In genomic region chr8:84413886-84414851, GRCm38 (mm10) we compare ENCODE assay signal across 7 mouse cellular contexts. TPM values are rescaled to one million over a fixed set of nuclear protein-coding genes. Genes with fewer than 3 reads are reported as not detected.
DNase-seq lines count a peak whose midpoint lies in the region; ATAC-seq lines count a peak whose summit lies in the region.

No protein-coding gene starts in this region.

- H3K4me2 ChIP-seq in hindbrain, embryonic 15.5 days = peak overlapping the region; percentile 86
- H3K4me2 ChIP-seq in stomach, embryonic 14.5 days (replicated peaks; ENCODE audit: low read depth, low read length) = peak overlapping the region; percentile 99

- H3K27ac ChIP-seq in hindbrain, embryonic 15.5 days (replicated peaks) = peak overlapping the region; percentile 93
- peak overlapping the region; percentile 6; the same call in 1 of the 2 replicates for H3K27ac ChIP-seq in stomach, embryonic 14.5 days (ENCODE audit: low read length)

- peaks cover 3% of the 10 kb centered on the region; the same call in 1 of the 2 replicates for H3K36me3 ChIP-seq in hindbrain, embryonic 15.5 days
- no peaks in the 10 kb centered on the region for H3K36me3 ChIP-seq in stomach, embryonic 14.5 days (ENCODE audit: control insufficient read depth, insufficient read depth, low read length)

- H3K4me3 ChIP-seq in hindbrain, embryonic 15.5 days = peak overlapping the region; percentile 89
- peak overlapping the region; percentile 43 for H3K4me3 ChIP-seq in stomach, embryonic 14.5 days (ENCODE audit: low read depth, low read length)

- ATAC-seq in hindbrain, embryonic 15.5 days (ENCODE audit: low FRiP score, low read depth) = peak; percentile 78
- ATAC-seq in stomach, embryonic 14.5 days (ENCODE audit: insufficient number of reproducible peaks, insufficient read depth, low FRiP score, low read depth) = peak; percentile 59

- no peaks in the 10 kb centered on the region for H3K27me3 ChIP-seq in hindbrain, embryonic 15.5 days
- peaks cover 25% of the 10 kb centered on the region for H3K27me3 ChIP-seq in stomach, embryonic 14.5 days (ENCODE audit: control insufficient read depth, insufficient read depth, low read length)

- peak; percentile 51 for DNase-seq in adrenal gland, postnatal 14 days
- peak; percentile 77 to 84 for DNase-seq in cerebellum, postnatal 14 days
- DNase-seq in frontal cortex, postnatal 36 days (ENCODE audit: low spot score in 2 of 2) = peak; percentile 66 to 74
- peak; percentile 69 to 80 for DNase-seq in left cerebral cortex, postnatal 25 days (ENCODE audit: low spot score in 2 of 2)
- DNase-seq in mesoderm, embryonic 11.5 days (ENCODE audit: low read depth, low spot score) = peak; percentile 76

- H3K9me3 ChIP-seq in hindbrain, embryonic 15.5 days = no peaks in the 10 kb centered on the region
- no peaks in the 10 kb centered on the region for H3K9me3 ChIP-seq in stomach, embryonic 14.5 days (ENCODE audit: control insufficient read depth, low read depth, low read length)

- peak overlapping the region; percentile 96 for H3K9ac ChIP-seq in hindbrain, embryonic 15.5 days
- H3K9ac ChIP-seq in stomach, embryonic 14.5 days (replicated peaks; ENCODE audit: low read depth, low read length) = 0 out of 2 replicates have a peak overlapping the region, but pooled peaks have one; percentile 25

- peaks cover 35% of the 10 kb centered on the region for H3K4me1 ChIP-seq in hindbrain, embryonic 15.5 days (replicated peaks)
- H3K4me1 ChIP-seq in stomach, embryonic 14.5 days (ENCODE audit: control insufficient read depth, insufficient read depth, low read length) = no peaks in the 10 kb centered on the region

- WGBS in hindbrain, embryonic 15.5 days = 1% methylated on average over 68 of the region's 72 CpGs
- WGBS in stomach, embryonic 14.5 days = 2% methylated on average over 69 of the region's 72 CpGs

- intact Hi-C loops in left cerebral cortex, postnatal 25 days (cut with DNase I) = loop anchor here (2.0 kb wide), 3 partner anchors 15 to 107 kb away; no protein-coding TSS in a partner anchor

RNA-seq across cellular contexts. Expression of gene Cacna1a, which starts 25.9 kb away (rescaled TPM):
- total RNA-seq in adrenal gland, postnatal 14 days (2021) = 4.5 and 10.4 TPM in 2 replicates
- 22.0 and 22.3 TPM in 2 replicates for polyA plus RNA-seq in hindbrain, embryonic 15.5 days (2015; fragmentation: Nextera tagmentation; extraction: Ambion mirVana)
- total RNA-seq in left cerebral cortex, postnatal 25 days (2021) = 100 to 1,000 TPM; 230 to 263 TPM
- polyA plus RNA-seq in stomach, embryonic 14.5 days (2014; fragmentation: Nextera tagmentation; extraction: Ambion mirVana) = 6.2 and 6.7 TPM in 2 replicates

Comparison
In these comparisons a context has a peak if more than half of its experiments do, and no peak if none do; other contexts are left out.
1. Peak in every context shown above with its lines: DNase-seq, ATAC-seq, H3K4me3 ChIP-seq and H3K27ac ChIP-seq.
2. RNA of gene Cacna1a, which starts 25.9 kb away (total RNA-seq): 230 to 263 TPM in left cerebral cortex, postnatal 25 days; 4.5 to 10.4 TPM in adrenal gland, postnatal 14 days; every median in the first group is over 10 times any median in the second.